Mouse (Mus musculus) testis, adult 2 months (tissue): ENCODE measurements around the gene Plcd3. TPM values are rescaled to one million over a fixed set of nuclear protein-coding genes. Genes with fewer than 3 reads are reported as not detected.
A peak's percentile ranks its signal among the peaks of the same experiment; 100 is the strongest.

ENCODE experiments used
- H3K27ac ChIP-seq: fragments of 200-500 bp; 2 replicates; pipeline ENCODE4 v1.5.1; 2012; ENCODE audit warnings: low read depth, low read length; ENCODE audit not compliant: control insufficient read depth, insufficient read depth
- H3K27me3 ChIP-seq: fragments of 200-500 bp; 2 replicates; pipeline ENCODE4 v1.6.1; 2012; ENCODE audit warnings: mild to moderate bottlenecking, low read length, moderate library complexity; ENCODE audit not compliant: control insufficient read depth, insufficient read depth
- H3K36me3 ChIP-seq: fragments of 200-500 bp; 2 replicates; pipeline ENCODE4 v1.6.1; 2012; ENCODE audit warnings: mild to moderate bottlenecking, low read length; ENCODE audit not compliant: control insufficient read depth, insufficient read depth
- H3K4me1 ChIP-seq: fragments of 200-500 bp; 2 replicates; pipeline ENCODE4 v1.6.1; 2012; ENCODE audit warnings: low read length; ENCODE audit not compliant: control insufficient read depth, insufficient read depth
- H3K4me3 ChIP-seq: fragments of 200-500 bp; 2 replicates; pipeline ENCODE4 v1.5.1; 2012; ENCODE audit warnings: low read depth, mild to moderate bottlenecking, low read length, moderate library complexity, mixed read lengths; ENCODE audit not compliant: control insufficient read depth
- CTCF ChIP-seq: fragments of 200-500 bp; IDR thresholded peaks from 2 replicates; pipeline ENCODE4 v1.5.1; 2012; ENCODE audit warnings: low read depth, mild to moderate bottlenecking, inconsistent platforms, low read length, moderate library complexity; ENCODE audit not compliant: control insufficient read depth, insufficient read depth, insufficient replicate concordance
- POLR2A ChIP-seq: fragments of 200-500 bp; IDR thresholded peaks from 2 replicates; pipeline ENCODE4 v1.6.1; 2012; ENCODE audit warnings: low read depth, mild to moderate bottlenecking, inconsistent platforms, low read length, moderate library complexity; ENCODE audit not compliant: control insufficient read depth
- polyA plus RNA-seq: library from polyadenylated mRNA; depleted of rRNA; stranded (reverse); fragments of >200 nt; gene quantifications from 2 replicates; pipeline ENCODE4 v1.2.3, GENCODE M21; 2012

Gene Plcd3
- polyA plus RNA-seq, 1 experiment = 5.5 TPM

GRCm38 (mm10) chr11:103112552-103112912 lies 11.1 kb upstream of the Plcd3 start:
- peaks cover 36% of the 10 kb centered on the region for H3K4me1 ChIP-seq

GRCm38 (mm10) chr11:103111881-103112551 lies 10.6 kb upstream of the Plcd3 start:
- Histone ChIP-seq H3K4me1 (peaks cover 32% of the 10 kb centered on the region), H3K36me3 (no peaks in the 10 kb centered on the region), H3K4me3 (peak overlapping the region; percentile 65), H3K27me3 (peaks cover 3% of the 10 kb centered on the region; the same call in 1 of the 2 replicates), H3K27ac (peak overlapping the region; percentile 68)
- TF ChIP-seq POLR2A (no peak; the same call in 1 of the 2 replicates), CTCF (no peak)

More at GRCm38 (mm10) chr11:103112552-103112912, 11.1 kb upstream of the Plcd3 start:
- TF ChIP-seq CTCF = no peak
- no peak for TF ChIP-seq POLR2A
- no peaks in the 10 kb centered on the region for H3K36me3 ChIP-seq
- H3K27me3 ChIP-seq = peaks cover 3% of the 10 kb centered on the region; the same call in 1 of the 2 replicates
- peak overlapping the region; percentile 65 for H3K4me3 ChIP-seq
- peak overlapping the region; percentile 68 for H3K27ac ChIP-seq

GRCm38 (mm10) chr11:103111301-103111700 lies 9.8 kb upstream of the Plcd3 start:
- Histone ChIP-seq H3K4me1 (peaks cover 26% of the 10 kb centered on the region), H3K4me3 (peak overlapping the region; percentile 65; the same call in 1 of the 2 replicates), H3K27ac (peak overlapping the region; percentile 68), H3K27me3 (peaks cover 3% of the 10 kb centered on the region; the same call in 1 of the 2 replicates), H3K36me3 (no peaks in the 10 kb centered on the region)
- TF ChIP-seq POLR2A (no peak), CTCF (no peak)

GRCm38 (mm10) chr11:103106386-103106785 lies 4.9 kb upstream of the Plcd3 start:
- Histone ChIP-seq H3K27ac (no peak overlapping the region), H3K4me3 (no peak overlapping the region), H3K36me3 (no peaks in the 10 kb centered on the region), H3K27me3 (no peaks in the 10 kb centered on the region), H3K4me1 (peaks cover 16% of the 10 kb centered on the region)
- TF ChIP-seq POLR2A (no peak), CTCF (no peak)

- H3K27ac ChIP-seq = no peak overlapping the region
- H3K4me1 ChIP-seq = peaks cover 18% of the 10 kb centered on the region
- TF ChIP-seq POLR2A (no peak), CTCF (no peak)
- H3K4me3 ChIP-seq = no peak overlapping the region
- H3K27me3 ChIP-seq = no peaks in the 10 kb centered on the region
- no peaks in the 10 kb centered on the region for H3K36me3 ChIP-seq
Measured at GRCm38 (mm10) chr11:103105810-103106209, 4.4 kb upstream of the Plcd3 start.

GRCm38 (mm10) chr11:103105180-103105725 lies 3.8 kb upstream of the Plcd3 start:
- Histone ChIP-seq H3K27ac (no peak overlapping the region), H3K4me1 (peaks cover 23% of the 10 kb centered on the region), H3K27me3 (no peaks in the 10 kb centered on the region), H3K36me3 (no peaks in the 10 kb centered on the region), H3K4me3 (no peak overlapping the region)
- TF ChIP-seq CTCF = no peak
- no peak for TF ChIP-seq POLR2A

GRCm38 (mm10) chr11:103104469-103104868 lies 3.0 kb upstream of the Plcd3 start:
- H3K4me1 ChIP-seq = peaks cover 23% of the 10 kb centered on the region
- no peaks in the 10 kb centered on the region for H3K36me3 ChIP-seq
- H3K4me3 ChIP-seq = no peak overlapping the region
- TF ChIP-seq CTCF (no peak), POLR2A (no peak)
- no peak overlapping the region for H3K27ac ChIP-seq
- H3K27me3 ChIP-seq = no peaks in the 10 kb centered on the region

- no peak overlapping the region for H3K27ac ChIP-seq
- H3K4me1 ChIP-seq = peaks cover 23% of the 10 kb centered on the region
- no peak for TF ChIP-seq CTCF
- no peak for TF ChIP-seq POLR2A
- H3K27me3 ChIP-seq = no peaks in the 10 kb centered on the region
- H3K4me3 ChIP-seq = no peak overlapping the region
- no peaks in the 10 kb centered on the region for H3K36me3 ChIP-seq
Measured at GRCm38 (mm10) chr11:103103621-103104020, 2.2 kb upstream of the Plcd3 start.
